Mouse (Mus musculus) gastrocnemius, postnatal 25 days (tissue): ENCODE results near the gene Sv2b. TPM values are rescaled to one million over a fixed set of nuclear protein-coding genes. Genes with fewer than 3 reads are reported as not detected.
"Not testable (repeated sequence)": the region's sequence is repeated elsewhere in the genome, so short reads cannot be mapped to it uniquely, and the experiment has no call there.

Experiments
- DNase-seq: peaks from one replicate; pipeline ENCODE4 v3.0.0; 2022
- total RNA-seq, 2 experiments: library from RNA; stranded (reverse); gene quantifications; 1 replicate in 1 of 2; 2 replicates in 1 of 2; pipeline ENCODE4 v1.2.3; 2021

Gene Sv2b
- total RNA-seq, 2 experiments from 2014 or later, result 0.23 to 0.48 TPM

DNA sequence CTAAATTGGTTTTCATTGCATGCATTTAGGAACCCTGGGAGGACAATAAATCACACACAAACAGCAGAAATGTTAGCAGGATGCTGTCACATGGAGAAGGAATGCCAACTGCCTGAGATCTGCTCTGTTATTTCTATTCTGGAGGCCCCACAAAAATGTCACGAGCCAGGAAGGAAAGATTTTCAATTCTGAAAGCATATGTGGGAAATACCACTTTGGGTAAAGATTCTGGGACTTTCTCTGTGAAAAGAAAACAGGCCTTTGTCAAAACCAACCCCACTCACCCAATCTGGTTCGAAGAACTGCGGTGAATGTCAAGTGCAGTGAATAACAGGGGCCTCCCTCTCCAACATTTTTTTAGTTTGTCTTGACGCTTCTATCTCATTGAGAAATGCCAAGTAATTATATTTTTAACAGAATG lies 99.8 kb downstream of the Sv2b start:
- DNase-seq, result no peak

DNA sequence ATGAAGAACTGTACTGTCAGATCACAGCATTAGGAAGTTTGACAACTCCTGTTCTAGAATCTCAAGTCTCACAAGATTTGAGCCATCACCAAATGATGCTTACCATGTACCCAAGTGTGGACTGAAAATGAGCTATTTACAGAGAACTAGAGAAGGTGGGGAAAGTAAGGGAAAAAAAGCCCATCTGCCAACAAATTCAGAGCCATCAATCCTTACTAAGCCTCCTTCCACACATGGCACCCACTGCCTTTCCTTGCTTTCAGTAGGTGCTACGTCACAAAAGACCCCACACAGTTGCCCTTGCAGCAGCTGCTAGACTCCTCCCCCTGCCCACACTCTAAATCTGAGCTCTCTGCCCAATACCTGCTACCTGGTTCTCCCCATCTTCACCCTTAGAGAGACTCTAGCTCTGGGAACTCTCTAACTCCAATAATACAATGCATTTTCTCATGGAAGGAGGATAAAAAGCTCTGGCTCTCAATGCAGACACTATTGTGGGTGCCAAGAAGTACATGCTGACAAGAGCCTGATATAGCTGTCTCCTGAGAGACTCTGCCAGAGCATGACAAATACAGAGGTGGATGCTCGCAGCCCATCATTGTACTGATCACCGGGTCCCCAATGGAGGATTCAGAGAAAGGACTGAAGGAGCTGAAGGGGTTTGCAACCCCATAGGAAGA lies 101.0 kb downstream of the Sv2b start:
- DNase-seq, result no peak

DNA sequence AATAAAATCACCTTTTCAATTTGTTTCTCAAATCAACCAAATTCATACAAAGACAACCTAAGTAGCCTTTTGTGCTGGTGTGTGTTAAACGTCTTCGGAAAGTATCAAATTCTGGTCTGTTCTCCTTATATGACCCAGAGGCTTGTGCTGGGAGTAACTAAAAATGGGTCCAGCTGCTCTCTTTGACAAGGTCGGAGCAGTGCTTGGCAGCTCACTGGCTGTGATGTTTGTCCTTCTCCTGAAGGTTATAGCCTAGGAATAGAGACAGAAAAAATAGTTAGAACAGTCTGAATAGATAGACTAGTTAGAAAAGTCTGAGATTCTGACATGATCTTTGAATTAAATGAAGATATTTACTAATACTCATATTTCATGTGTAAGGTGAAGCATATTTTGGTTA lies 102.4 kb downstream of the Sv2b start:
- DNase-seq, result no peak

DNA sequence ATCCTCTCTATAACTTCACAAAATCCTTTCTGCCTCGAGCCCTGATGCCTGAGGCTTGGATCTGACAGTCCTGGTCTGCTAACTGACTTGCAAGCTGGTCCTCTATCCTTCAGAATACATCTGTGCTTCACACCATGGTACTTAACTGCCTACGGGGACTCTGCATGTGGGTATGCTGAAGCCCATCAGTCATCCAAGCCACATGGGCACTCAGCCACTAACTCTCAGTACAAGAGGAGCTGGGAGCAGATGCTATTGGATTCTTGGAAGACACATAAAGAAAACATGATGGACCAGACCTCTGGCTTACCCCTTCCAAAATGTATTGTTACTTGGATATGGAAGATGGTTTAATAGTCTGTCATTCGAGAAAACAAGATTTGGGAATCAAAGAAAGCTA lies 103.7 kb downstream of the Sv2b start:
- no peak for DNase-seq

DNA sequence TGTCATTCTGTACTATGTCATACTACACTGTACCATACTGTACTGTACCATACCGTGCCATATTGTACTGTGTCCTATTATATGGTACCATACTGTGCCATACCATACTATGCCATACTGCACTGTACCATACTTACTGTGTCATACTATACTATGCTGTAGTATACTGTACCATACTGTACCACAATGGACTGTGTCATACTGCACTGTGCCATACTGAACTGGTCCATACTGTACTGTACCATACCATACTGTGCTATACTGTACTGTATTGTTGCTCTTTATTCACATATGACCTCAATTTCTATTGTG lies 114.2 kb downstream of the Sv2b start:
- not testable (repeated sequence) for DNase-seq

DNA sequence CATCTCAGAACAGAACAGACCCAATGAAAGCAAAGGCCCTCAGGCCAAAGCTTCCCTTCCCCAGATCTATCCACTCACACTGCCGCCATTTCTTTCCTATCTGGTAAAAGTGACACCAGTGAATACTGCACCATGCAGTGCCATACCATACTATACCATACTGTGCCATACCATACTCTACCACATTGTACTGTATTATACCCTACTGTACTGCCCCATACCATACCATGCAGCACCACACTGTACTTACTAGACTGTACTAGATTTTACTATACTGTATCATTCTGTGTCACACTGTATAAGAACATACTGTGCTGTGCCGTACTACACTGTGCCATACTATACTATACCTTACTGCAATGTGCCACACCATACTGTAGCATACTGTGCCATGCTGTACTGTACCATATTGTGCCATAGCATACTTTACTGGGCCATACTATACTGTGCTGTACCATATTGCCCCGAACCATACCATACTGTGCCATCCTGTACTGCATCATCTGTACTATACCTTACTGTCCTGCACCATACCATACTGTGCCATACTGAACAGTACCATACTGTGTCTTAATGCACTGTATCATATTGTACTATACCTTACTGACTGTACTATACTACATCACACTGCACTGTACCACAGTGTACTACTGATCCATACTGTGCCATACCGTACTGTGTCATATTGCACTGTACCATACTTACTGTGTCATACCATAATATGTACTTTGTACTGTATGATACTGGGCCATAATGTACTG lies 114.7 kb downstream of the Sv2b start:
- no peak for DNase-seq

DNA sequence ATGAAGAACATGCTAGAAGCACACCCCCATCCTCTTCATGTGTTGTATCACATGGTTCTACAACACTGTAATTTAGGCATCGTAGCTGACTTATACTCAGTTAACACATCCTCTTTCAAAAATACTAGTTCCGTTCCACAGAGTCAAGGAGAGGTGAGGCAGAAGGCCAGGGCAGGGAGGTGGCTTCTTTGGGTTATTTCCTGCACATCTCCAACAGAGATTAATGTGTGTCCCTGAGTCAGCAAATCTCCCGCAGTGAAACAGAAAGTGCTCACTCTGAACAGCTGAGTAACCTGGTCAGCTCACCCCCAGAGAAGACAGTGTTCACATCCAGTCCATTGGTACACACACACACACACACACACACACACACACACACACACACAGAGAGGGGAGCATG lies 118.9 kb downstream of the Sv2b start:
- DNase-seq, result no peak

DNA sequence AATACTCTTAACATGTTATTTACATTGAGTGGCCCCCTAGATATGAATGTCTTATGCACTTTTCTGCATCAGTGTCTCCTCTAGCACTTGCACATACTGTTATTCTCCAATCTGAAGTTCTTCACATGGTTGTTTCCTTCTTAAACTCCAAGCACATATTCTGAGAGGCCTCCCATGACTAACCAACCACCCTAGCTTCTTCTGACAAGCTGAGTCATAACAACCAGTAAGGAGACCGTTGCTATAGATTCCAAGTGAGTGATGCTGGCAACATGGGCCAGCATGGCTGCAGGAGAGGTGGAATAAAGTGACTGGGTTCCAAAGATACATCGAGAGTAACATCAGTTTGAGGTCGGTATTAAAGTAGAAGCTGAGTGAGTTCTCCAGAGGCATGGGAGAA lies 134.0 kb downstream of the Sv2b start:
- DNase-seq, result no peak

DNA sequence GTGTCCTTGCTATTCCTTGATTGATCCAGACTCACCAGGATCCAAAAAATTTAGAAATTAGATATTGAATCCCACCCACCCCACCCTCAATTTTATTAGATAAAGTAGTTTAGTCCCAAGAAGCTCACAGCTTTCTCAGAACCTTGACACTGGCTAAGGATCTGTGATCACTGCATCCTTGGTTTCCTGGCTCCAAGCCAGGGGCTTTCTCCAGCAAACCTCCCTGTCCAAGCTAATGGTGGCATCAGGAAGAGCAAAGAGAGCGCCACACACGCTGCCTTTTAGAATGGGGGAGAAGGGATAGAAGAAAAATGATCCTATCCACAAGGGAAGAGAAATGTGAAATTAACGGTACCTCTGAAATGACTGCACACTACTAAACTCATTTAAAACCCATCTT lies 141.6 kb downstream of the Sv2b start:
- DNase-seq, result no peak

DNA sequence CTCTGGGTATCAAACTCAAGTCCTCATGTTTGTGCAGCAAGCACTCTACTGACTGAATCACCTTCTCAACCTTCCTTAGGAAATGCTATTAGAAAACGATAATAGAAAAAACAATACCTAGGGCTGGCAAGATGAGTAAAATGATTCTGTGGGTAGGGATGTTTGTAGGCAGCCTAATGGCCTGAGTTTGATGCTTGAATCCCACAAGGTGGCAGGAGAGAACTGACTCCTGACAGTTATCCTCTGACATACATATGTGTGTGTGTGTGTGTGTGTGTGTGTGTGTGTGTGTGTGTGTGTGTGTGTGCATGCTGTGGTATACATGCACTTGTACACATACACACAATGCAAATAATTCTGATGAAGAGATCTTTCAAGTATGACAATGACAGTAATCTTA lies 161.9 kb downstream of the Sv2b start:
- DNase-seq, result no peak

DNA sequence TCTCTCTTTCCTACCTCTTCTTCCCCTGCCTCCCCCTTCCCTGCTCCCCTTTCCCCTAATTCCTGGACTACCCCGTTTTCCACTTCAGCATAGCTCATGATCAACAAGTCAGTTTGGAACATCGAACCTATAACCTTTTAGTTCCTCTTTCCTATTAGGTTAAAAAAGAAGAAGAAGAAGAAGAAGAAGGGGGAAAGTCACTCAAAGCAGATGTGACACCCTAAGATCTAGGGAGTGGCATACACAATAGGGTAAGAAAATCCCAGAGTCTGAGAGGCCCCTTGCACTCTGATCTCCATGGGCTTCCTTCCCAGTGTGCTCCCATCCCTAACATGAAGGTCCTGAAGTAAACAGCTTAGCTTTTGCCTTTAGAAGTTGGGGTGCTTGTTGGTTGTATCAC lies 166.3 kb downstream of the Sv2b start:
- no peak for DNase-seq

DNA sequence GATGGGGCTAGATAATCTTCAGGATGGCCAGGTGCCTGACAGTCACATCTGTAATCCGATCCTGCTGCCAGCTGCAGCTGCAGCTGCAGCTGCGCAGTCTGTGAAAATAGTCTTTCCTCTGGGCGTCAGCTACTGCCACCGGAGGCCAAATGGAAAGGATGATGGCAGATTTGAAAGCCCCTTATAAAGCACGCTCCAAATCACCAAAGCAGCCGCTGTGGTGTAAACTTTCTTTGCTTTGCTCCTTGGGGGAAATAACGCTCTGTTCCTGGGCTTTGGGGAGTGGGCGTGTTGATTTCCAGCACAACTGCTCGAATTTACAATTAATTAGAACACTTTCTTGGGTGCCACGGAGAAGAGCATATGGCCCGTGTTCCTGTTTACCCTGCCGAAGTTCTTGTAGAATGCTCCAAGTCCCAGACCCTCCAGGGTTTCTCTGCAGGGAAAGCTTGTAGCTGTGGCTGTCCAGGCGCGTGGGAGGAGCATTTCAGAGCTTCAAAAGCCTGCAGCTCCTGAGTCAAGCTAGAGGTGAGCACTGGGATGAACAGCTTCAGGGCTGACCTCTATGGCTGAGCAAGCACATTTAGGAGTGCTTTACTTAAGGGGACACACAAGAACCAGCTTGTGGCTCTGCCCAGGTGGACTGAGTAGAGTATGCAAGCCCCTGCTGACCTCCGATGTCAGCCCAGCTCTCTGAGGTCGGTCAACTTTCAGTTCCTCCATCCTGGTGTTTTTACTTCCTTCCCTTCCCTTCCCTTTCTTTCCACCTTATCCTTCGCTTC lies 167.0 kb downstream of the Sv2b start:
- peak; percentile 7 for DNase-seq

DNA sequence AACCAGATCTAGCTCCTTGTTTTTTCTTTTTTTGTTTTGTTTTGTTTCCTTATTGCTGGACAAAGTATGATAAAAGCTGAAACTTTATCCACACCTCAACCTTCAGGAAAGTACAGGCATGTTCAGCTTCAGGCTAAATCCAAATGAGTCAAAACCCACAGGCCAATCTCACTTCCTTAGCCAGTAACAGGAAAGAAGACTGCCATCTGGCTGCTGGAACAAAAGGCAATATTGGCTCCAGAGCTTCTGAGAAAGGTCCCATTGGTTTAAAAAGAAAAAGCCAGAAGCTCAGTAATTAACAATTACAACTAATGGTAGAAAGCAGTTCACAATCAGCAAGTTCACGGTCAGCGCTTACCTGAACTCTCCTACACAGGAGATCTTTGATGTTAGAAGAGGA lies 169.8 kb downstream of the Sv2b start:
- no peak for DNase-seq

DNA sequence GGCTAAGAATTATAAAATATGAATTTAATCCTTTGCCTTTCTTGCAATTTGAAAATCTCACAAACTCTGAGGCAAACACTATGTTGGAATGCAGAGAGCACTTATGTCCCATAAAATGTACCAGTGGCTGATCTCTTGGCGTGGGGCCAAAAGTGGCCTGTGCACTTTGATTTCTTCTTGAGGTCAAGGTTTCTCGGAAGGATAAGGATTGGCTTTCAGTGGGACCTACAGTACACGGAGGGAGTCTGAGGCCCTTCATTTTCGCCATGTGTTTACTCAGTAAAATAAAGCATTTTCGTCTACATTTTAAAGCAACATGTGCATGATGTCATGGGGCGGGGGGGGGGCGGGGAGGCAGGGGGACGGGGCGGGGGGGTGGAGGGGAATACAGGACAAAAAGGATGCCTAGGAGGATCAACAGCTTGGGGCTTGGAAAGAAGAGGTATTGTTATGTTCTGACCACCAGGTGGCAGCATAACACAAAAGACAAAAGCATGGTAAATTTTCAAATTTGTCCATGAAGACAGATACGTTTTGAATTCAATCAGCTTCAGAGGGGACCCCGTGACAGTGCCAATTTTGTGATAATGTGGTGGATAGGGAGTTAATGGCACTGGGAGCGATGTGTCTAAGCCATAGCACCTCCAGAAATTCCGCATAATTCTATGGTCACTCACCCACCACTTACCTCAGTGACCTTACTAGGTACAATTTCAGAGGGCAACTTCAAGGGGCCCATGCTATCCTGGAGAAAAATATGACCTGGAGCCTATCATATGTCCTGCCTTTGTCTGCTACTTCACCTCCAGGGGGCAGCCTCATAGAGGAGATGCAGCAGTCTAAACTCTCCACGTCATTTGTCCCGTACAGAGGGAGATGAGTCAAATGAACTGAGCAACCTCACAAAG lies 174.1 kb downstream of the Sv2b start:
- no peak for DNase-seq

DNA sequence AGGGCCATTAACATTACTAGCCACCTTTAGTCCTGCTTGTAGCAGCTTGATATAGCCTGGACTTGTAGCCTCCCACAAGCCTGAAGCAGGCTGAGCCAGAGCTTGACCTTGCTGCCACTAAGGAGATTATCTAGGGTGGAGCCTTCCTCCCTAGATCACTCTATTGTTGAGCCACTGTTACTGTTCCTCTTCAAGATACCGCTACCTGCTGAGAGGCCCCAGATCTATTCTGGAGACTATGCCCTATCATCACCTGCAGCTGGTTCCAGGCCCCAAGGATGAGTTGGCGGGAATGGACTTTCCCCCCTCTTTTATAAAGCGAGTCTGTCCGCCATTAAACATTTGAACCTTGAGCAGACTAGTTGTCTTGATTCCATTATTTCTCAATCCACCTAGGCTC lies 181.0 kb downstream of the Sv2b start:
- DNase-seq, result no peak

DNA sequence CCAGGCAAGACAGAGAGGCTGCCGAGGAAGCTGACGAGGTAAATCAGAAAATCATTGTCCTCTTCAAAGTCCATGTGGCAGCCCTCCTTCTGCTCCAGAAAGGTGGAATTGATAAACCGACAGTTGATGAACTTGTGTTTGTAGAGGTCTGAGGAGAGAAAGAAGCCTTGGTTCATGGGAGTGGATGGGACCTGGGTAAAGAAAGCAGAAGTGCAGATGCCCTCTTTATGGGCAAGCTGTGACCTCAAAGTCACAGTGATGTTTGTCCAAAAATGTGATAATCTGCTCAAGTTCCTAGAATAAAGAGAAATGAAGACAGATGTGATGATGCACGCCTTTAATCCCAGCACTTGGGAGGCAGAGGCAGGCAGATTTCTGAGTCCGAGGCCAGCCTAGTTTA lies 185.0 kb downstream of the Sv2b start:
- no peak for DNase-seq

DNA sequence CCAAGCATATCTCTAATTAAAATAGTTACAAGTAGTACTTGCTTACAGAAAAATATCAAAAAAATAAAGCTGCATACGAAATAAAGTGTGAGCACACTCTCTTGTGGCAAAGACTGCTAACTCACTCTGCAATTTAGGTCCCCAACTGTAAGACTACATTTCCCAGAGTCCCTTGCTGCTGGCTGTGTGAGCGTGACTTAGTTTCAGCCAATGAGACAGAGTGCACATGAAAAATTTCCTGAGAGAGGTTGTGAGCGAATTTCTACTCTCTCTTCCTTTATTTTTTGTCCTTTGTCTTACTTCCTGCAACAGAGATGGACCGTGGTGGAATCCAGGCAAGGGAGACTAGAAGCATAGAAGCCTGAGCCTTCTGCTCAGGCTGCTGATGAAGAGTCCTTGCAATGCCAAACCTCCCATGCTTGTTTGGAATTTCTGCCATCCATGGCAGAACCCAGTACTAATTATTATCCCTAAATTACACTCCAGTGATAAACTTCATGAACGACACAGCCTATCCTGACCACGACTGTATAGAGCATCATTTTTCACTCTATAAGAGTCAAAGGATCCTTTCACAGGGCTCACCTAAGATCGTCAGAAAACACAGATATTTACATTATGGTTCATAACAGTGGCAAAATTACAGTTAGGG lies 190.9 kb downstream of the Sv2b start:
- DNase-seq, result peak; percentile 8

DNA sequence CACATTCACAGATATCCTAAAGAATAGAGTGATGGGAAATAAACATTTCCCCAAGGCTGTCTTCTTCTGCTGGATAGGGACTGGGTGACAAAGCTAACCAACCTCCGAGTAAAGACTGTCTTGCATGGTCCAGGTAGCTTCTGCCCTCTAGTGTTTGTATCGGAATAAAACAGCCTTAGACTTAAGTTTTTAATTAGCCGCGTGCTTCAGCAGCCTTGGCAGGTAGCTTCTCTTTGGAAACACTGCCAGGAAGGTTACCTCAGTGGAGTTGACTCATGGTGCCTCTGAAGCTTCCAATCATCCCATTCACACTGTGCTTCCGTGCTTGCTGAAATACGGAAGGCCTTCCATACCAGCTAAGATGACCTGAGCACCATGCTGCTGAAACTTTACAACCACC lies 198.4 kb downstream of the Sv2b start:
- DNase-seq, result no peak

DNA sequence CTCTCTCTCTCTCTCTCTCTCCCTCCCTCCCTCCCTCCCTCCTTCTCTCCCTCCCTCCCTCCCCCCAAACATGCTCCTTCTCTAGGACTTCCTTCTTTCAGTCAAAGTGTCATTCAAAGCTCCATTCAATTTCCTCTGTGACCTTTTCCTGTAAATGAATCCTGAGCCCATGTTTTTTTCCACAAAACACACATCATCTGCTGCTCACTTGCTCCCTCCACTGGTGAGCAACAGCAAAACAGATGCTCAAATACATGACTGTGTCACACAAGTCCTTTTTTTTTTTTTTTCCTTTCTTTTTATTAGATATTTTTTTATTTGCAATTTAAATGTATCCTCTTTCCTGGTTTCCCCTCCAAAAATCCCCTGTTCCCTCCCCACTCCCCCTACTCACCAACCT lies 201.6 kb downstream of the Sv2b start:
- DNase-seq, result no peak

DNA sequence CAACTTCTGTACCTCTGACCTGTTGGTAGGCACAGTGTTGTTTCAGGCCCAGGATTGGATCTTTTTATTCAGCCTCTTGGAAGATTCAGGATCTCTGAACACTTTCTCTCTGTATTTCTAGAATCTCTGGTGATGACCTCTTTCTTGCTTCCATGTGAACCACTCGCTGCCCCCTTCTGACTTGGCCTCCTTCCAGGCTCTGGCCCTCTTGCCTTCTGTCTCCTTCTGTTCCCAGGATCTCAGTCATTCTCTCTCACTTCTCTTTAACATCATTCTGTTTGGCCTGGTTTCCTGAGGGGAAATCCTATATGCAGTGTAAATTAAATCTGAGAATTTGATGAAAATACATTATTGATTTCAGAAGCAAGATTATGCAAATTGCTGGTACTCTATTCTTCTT lies 205.2 kb downstream of the Sv2b start:
- DNase-seq, result no peak

DNA sequence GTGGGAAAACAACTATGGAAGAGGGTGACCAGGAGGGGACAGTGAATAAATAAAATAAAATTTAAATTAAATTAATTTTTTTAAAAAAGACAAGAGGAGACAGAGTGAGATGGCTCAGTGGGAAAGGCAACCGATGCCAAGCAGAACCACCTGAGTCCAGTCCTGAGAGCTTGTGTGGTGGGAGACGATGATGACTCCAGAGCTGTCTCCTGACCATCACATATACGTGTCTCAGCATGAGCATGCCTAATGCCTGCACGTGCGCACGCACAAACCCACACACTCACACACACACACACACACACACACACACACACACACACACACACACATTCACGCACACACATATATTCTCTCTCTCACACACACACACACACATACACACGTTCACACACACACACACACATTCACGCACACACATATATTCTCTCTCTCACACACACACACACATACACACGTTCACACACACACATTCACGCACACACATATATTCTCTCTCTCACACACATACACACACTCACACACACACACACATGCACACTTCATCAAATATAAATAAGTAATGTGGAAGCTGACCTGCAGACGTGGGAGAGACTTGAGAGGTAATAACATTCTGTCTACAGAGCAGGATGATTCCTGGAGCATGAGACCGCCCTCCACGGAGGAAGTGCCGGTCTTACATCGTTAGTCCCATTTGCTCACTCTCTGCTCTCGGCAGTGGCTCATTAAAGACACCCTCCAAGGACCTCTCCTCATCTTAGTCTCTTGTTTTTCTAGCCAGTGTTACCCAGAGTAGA lies 206.3 kb downstream of the Sv2b start:
- no peak for DNase-seq
